Mouse (Mus musculus) thymus, adult 18-20 months (tissue): Measurements from ENCODE around the gene Mesp1.
"Not testable (repeated sequence)": the region's sequence is repeated elsewhere in the genome, so short reads cannot be mapped to it uniquely, and the experiment has no call there.

ENCODE experiments used
- DNase-seq, 2 experiments: peaks; one replicate each; pipeline ENCODE4 v3.0.0; 2022; ENCODE audit warnings: mixed read lengths in 2 of 2

Gene Mesp1

DNA sequence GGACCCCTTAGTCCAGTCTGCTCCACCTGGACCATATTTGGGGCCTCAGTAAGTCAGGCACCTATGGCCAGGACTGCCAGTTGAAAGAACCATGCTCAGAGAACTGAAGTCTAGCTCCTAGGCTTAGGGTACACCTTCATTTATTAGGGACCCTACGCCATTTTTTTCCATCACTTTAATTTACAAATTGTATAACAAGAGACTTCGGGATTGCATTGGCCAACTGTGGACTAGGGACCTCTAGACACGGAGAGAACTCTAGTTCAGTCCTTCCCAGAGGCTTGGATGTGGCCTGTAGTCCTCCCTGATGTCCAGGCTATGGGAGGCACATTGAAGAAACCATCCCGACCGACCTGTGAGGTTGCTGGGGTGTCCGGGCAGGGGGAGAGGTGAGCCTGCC lies at the start of gene Mesp1:
Mesp1 (minus strand) TSS at position 101 of the 400 bp plus-strand sequence.
- DNase-seq: no peak

DNA sequence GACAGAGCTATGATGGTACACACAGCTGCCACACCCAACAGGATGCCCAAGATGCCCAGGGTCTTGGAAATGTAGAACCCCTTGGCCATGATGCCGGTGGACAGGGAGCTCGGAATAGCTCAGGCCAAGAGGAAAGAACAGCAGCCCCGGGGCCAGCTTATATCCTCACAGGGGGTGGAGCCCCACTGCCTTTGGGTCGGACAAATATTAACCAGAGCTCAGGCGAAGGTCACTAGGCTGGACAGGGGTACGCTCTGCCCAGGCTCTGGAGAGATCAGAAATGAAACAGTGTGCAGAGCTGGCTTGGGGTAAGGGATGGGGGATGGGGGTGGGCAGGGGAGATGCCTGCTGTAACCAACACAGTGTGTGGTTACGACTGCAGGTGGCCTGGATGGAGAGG lies 48.6 kb upstream of the Mesp1 start:
- DNase-seq: no peak

DNA sequence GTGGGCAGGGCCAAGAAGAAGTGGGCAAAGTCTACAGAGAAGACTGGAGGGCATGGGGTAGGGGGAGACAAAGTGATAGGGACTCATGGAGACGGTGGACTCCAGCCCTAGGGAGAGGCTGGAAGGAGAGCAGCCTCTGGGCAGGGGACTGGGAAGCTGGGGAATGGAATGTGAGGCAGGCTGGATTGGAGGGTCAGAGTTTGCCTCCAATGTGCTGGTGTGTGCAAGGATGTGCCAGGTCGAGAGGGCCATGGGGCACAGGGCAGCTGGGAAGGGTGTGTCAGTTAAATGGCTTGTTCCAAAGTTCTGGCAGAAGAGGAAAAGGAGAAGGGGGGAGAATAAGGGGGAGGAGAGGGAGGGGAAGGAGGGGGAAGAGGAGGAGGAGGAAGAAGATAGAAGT lies 43.7 kb upstream of the Mesp1 start:
- no peak for DNase-seq

DNA sequence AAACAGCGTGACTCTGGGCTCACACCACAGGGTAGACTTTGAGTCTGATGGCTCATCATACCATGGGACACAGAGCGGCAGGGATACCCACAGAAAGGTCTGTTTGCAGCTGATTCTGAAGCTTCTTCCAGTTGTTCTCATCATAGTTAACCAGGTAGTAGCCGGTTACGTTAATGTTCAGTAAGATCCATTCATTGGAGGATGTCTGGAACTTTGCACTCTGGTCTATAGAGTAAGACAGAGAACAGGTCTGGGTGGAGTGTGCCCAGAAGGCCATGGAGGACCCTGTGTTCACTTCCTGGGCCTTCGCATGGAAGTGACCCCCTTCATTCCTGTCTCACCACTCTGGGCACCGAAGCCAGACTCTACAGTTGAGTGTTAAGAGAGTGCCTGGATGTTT lies 41.6 kb upstream of the Mesp1 start:
- DNase-seq: no peak

DNA sequence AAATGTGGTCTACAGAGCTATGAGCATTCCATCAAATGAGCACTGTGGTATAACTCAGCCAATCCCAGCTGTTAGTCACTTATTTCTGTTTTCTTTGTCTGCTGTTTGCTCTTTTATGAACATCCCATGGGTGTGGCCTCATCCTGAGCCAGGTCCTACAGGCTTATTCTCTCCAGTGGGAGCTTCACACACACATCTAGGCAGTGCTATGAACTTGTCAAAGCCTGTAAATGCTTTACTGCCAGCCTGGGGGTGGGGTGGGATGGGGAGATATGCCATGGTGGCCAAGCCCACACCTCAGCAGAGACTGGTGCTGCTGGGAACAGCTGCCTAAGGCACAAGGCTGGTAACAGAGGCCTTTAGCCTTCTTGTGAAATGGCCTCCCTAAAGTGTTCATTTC lies 39.4 kb upstream of the Mesp1 start:
- DNase-seq: no peak

DNA sequence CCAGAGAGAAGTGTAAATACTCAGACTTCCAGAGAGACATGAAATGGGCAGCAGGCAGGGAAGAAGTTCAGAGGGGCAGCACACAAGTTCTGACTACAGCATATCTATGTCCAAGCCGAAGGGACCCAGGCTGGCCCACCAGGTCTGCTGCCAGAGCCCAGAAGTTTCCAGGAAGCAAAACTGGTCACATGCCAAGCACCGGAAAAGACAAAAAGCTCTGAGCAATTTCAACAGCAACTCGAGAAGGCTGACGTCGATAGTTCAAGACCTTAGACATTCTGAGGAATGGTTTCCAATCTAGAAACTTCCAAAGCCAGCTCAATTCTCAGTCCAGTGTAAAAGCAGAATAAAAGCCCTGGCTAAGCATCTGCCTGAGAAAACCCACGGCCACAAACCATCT lies 38.0 kb upstream of the Mesp1 start:
- no peak for DNase-seq

DNA sequence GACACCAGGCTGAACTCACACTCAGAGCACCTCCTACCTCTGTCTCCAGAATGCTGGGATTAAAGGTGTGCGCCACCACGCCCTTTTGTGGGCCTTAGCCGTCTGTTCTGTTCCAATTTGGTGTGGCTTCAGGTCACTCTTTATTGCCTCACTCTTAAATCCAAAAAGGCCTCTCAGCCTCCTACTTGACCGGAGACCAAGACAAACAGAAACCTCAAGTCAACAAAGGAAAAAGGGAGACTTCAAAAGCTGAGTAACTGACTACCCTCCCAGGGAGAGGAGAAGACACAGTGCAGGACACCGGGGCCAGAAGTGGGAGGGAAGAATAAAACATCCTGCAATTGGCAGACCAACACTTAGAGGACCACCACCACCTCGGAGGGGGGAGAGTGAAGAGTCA lies 37.6 kb upstream of the Mesp1 start:
- no peak for DNase-seq

DNA sequence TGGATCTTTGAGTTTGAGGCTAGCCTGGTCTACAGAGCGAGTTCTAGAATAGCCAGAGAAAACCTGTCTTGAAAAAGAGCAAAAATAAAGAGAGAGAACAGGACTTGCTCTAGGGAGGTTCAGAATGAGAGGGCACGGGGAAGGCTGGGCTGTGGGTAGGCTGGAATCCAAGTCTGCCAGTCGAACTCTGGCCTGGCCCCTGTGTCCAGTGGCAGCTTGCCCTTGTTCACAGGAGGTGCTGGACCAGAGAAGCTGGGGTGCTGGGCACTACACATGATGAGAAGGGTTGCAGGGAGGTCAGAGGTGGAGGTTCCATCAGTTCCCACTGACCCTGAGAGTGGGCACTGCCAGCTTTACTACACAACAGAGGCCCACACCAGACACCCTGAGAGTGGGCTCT lies 34.8 kb upstream of the Mesp1 start:
- no peak for DNase-seq

GRCm38 (mm10) chr7:79822092-79822695 lies 28.6 kb upstream of the Mesp1 start:
- DNase-seq: no peak

DNA sequence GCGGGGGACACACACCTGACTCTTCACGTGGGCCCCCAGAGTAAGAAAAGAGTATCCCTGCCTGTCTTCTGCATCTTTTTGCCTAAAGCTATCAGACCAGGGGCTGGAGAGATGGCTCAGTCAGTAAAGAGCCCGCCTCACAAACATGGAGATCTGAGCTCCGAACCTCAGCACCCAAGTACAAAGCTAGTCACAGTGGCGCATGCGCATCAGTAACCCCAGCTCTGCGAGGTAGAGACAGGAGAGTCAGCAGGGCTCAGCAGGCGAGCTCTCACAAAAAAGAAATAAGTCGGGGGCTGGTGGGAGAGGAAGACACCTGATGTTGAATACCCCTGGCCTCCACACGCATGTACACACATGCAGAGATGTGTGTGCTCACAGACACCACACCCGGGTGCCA lies 26.4 kb upstream of the Mesp1 start:
- no peak for DNase-seq

- no peak for DNase-seq
These were observed 25.9 kb upstream of the Mesp1 start for GRCm38 (mm10) chr7:79819515-79819914.

- no peak for DNase-seq
These were observed 24.7 kb upstream of the Mesp1 start for GRCm38 (mm10) chr7:79818321-79818720.

DNA sequence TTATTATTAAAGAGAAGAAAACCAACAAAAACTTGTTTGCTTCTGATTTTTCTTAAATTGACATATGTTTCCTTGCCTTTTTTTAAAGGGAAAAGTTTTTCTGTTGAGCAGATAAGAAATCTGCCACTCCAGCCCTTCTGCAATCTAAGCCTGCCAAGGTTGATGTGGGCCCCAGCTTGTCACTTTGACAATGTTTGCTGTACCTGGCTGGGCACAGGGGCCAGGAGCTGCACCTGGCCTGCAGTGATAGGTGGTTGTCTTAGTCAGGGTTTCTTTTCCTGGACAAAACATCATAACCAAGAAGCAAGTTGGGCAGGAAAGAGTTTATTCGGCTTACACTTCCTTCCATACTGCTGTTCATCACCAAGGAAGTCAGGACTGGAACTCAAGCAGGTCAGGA lies 19.8 kb upstream of the Mesp1 start:
- no peak for DNase-seq

DNA sequence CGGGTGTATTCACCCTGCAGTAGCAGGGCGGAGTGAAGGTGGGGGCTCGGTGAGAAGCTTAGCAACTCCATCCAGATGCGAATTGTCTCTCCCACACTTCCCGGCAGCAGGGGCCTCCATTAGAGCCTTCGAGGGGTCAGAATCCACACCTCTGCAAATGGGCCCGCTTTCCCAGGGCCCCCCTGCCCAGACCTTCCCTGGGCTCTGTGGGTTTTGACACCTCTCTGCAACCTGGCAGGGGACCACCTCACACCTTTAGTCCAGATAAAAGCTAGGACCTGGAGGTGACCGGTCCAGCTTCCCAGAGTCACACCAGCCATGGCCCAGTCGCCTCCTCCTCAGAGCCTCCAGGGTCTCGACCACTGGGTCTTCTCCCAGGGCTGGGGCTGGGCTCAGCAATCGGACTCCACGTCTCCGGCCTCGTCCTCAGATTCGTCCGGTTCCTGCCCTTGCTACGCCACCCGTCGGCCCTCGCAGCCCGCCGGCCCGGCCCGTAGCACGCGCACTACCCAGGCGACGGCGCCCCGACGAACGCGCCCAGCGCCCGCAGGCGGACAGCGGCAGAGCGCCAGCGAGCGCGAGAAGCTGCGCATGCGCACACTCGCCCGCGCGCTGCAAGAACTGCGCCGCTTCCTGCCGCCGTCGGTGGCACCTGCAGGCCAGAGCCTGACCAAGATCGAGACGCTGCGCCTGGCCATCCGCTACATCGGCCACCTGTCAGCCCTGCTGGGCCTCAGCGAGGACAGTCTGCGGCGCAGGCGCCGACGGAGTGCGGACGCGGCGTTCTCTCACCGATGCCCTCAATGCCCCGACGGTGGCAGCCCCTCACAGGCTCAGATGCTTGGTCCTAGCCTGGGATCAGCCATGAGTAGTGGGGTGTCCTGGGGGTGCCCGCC lies 17.3 kb upstream of the Mesp1 start, which contains the start of gene Mesp2:
Mesp2 (plus strand) TSS at position 117 of the 896 bp plus-strand sequence.
- DNase-seq: peak; percentile 51 to 59

DNA sequence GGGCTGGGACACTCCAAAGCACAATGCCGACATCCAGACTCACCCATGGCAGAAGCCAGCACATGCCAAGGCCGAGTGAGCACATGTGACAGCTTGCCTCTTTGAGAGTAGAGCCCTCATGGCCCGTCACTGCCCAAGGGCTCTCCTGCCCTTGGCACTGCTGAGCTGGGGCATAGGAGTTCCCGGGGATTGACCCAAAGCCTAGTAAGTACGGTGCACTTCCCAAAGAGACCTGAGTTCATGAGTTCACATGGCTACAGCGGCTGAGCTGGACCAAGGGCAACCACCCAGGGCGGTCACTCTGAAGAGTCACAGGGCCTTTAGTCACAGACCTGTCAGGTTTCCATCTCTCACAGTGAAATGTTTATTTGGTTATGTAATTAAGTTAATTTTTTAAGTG lies 15.0 kb upstream of the Mesp1 start:
- DNase-seq: no peak

DNA sequence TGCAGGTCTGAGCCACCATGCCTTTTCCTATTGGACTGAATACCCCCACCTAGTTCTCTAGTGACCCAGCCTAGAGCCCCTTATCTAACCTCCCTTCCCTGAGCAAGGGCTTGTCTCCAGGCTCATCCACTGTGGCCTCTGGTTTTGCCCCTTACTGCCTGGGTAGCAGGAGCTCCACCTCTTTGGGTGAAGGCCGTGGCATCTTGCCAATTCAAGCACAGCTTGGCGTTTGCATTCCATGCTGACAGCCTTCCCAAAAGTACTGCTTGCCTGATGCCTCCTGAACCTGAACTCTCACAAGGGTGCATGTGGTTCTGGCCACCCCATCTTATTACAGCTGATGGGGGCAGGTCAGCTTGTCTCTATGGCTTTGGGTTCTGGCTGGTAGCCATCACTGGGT lies 10.3 kb upstream of the Mesp1 start:
- no peak for DNase-seq

- DNase-seq: no peak
These were observed 8.4 kb upstream of the Mesp1 start for GRCm38 (mm10) chr7:79802037-79802436.

- no peak for DNase-seq
These were observed 7.8 kb upstream of the Mesp1 start for GRCm38 (mm10) chr7:79801391-79801790.

DNA sequence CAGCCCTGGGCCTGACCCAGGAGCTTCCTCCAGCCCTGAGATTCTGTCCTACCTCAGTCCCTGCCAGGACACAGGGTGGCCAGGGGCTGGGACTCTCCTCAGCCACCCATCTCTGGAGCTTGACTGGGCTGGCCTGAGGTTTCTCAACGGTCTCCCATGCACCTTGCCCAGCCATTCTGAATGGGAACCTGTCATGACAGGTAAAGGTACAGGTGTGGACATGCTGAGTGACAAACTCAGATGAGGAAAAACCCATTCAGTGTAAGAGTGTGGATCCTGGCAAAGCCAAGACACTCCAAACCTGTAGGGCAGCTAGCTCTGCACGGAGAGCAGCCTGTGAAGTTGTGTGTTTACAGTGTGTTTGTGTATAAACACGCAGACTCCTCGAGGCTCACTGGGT lies 6.7 kb upstream of the Mesp1 start:
- no peak for DNase-seq

GRCm38 (mm10) chr7:79799506-79799905 lies 5.9 kb upstream of the Mesp1 start:
- DNase-seq: no peak

DNA sequence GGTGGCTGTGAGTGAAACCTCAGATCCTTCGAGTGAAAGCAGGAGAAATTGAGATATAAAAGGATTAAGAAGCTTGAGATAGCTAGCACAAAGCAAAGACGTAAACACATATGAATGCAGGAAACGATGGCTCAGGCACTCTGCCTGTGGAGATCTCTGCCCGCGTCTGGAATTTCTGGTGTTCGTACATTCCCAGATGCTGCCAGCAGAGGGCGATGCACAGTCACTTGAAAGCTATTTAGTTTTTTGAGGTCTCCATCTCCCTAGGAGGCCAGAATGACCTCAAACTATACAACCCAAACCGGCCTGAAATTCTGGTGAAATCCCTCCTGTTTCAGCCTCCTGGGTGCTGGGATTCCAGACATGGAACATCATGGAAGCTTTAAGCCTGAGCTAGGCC lies 5.5 kb upstream of the Mesp1 start:
- DNase-seq: peak in 1 of 2 experiments; percentile 20

DNA sequence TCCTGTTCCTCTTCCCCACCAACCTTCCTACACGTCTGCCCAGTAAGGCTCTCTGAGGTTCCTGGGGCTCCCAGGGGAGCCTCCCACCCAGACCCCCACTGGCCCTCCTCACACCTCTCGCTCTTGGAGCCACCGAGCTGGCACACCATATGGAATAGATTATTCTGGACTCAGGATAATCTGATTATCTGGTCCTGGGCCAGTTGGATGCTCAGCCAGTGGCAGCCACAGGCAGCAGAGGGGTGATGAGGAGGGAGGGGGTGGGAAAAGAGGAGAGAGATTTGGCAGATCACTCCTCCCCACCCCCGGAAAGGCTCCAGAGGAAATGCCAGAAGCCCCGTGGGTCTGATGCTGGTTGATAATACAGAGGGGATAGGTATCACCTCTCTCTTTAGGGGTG lies 5.0 kb upstream of the Mesp1 start:
- DNase-seq: no peak

DNA sequence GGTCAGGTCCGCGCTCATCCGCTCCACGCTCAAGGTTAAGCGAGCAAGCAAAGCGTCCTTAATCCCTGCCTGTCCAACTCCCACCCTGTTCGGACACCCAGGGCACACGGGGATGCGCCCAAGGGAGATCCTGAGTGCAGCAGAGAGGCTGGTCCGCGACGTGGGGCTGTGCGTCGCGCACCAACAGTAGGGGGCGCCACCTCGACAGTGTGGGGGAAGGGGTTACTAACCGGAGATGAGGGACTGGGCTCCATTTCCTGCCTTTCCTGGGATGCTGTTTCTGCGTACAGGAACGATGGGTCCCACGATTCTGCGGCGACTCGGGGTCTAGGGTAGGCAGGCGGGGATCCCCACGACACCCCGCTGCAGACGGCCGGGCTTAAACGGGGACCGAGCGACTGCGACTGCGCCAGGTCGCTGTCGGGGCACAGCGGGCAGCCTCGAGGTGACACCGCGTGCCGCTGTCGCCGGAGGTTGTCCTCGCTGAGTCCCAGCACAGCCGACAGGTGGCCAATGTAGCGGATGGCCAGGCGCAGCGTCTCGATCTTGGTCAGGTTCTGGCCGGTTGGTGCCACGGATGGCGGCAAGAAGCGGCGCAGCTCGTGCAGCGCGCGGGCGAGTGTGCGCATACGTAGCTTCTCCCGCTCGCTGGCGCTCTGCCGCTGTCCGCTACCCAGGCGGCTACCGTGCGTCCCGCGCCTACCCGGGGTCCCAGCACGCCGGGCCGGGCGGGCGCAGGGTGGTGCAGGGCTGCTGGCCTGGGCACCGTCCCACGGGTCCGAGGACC lies 760 bp downstream of the Mesp1 start:
- no peak for DNase-seq

DNA sequence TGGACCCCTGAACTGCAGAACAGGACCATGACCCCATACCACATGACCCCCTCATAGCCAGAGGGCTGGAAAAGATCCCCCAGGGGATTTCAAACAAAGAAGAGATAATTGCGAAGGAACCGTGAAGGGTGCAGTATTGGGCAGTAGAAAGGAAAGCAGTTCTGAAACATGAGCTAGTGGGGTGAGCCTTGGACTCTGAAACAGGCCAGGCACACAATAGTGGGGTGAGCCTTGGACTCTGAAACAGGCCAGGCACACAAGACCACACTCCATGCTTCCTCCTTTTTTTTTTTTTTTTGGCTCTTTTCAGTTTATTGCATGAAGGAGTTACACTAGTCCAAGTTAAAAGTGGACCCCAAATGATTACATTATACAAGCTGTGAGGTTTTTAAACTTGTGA lies 3.8 kb downstream of the Mesp1 start:
- DNase-seq: not testable (repeated sequence)
